Mouse (Mus musculus) cerebellum, postnatal 36 days (tissue): Measurements from ENCODE around the gene Rpp21.
A peak's percentile ranks its signal among the peaks of the same experiment; 100 is the strongest.
"Not testable (repeated sequence)": the region's sequence is repeated elsewhere in the genome, so short reads cannot be mapped to it uniquely, and the experiment has no call there.

ENCODE experiments used
- DNase-seq, 2 experiments: peaks; one replicate each; pipeline ENCODE4 v3.0.0; 2021 to 2022; ENCODE audit warnings: mixed read lengths in 2 of 2

Rpp21 gene

DNA sequence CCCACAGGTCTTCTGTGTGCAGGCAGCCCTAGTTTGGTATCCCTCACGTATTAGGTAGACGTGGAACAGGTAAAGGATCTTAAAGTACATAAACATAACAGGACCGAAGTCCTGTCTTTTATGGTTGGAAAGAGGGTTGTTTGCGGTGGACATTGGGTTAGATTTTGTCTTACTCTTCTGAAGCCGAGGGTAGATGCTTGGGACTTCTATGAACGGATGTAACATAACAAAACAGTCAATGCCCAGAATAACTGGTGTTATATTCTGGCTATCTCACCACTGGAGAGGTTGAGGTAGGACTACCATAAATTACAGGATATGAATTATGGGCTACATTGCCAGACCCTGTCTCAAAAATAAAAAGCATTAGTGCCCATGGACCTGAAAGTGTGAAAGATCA is at the start of gene Rpp21:
Rpp21 (minus strand) TSS at position 101 of the 400 bp plus-strand sequence.
- no peak for DNase-seq

DNA sequence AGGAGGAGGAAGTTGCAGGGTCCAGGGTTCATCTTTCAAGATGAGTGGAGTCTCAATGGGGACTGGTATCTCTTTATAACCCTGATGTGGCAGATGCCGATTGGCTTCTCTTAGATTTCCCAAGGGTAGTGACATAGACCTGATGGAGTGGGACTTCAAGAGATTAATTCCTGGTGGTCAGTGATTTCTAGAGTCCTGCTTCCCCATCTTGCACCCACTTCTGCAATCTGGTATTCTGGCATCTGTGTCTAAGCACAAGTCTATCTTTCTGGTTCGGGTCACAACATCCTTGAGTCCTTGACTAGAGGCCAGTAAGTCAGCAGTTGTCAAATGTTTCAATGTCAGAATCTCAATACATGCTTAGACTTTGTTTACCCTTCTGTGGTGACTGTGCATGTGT is 28.5 kb upstream of the Rpp21 start, which contains the start of gene H2-M10.2:
H2-M10.2 (minus strand) TSS at position 101 of the 400 bp plus-strand sequence.
- no peak for DNase-seq

GRCm38 (mm10) chr17:36281521-36282245 is 23.8 kb upstream of the Rpp21 start:
- no peak for DNase-seq

DNA sequence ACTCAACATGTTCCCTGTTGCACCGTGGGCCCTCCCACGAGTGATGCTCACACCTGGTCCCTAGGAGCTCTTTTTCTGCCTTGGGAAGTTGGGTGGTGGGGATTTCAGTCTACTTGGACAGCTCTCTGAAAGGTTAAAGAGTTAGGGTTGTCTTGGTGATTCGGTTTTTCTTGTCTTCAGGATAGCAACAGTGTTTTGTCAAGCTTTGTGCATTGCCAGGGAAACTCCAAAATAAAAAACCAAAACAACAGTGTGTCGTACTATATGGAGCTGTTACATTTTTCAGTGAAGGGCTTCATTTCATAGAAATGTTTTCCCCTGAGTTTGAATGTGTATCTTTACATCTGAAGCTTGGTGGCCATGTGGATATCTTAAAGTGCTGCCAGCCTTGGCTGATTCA is 16.9 kb upstream of the Rpp21 start:
- DNase-seq = no peak

DNA sequence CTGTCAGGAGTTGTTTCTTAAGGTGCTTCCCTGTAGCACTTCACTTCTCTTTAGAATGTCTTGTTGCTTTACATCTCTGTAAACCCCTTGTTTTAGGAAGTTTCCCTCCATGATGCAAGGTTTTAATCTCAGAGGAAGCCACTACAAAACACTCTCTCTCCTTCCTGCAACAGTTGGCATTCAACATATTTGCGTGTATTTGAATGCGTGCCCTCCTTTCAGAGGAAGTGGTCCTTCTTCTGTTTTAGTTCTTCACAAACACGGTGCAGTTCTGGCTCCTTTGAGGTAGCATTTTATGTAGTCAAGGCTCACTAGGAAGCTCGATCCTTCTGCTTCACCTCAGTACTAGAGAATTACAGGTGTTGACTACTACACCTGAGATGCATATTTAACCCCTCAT is 15.9 kb upstream of the Rpp21 start:
- no peak for DNase-seq

DNA sequence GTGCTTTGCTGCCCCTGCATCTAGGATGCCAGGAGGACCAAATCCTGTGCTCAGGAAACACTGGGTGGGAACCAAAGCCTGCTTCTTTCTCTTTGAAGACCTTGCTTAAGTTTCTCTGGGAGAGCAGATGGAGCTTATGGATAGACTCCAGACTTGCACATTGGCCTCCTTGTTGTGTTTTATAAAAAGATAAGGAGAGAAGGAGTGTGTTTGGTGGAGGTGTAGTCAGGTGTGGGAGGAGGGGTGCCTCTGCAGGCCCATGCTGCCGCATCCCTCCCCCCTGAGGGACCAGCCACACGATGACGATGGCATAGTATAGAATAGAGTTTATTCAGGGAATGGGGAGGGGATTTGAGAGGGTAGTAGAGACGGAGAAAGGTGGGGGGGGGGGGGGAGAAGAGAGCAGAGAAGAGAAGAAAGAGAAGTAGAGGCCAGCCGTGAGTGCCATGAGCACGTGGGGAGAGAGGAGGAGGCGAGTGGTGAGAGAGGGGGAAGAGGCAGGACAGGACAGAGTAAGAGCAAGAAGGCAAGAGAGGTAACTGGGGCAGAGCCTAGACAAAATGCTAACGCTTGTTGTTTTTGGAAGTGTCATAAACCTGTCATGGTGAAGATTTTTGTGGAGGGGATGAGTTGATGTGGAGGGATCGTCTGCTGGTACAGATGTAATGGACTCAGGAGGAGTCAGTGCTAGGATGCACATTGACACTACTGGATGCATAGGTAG is 14.9 kb upstream of the Rpp21 start:
- no peak for DNase-seq

- DNase-seq = peak in 1 of 2 experiments; percentile 87
Measured at GRCm38 (mm10) chr17:36271586-36272256, 13.9 kb upstream of the Rpp21 start, which contains the start of gene Trim39. Trim39 (minus strand) TSS chr17:36272247.

- DNase-seq = peak; percentile 88 to 90
Measured at GRCm38 (mm10) chr17:36270956-36271585, 13.2 kb upstream of the Rpp21 start.

- DNase-seq = no peak
Measured at GRCm38 (mm10) chr17:36265834-36266233, 8.0 kb upstream of the Rpp21 start.

GRCm38 (mm10) chr17:36264273-36264925 is 6.5 kb upstream of the Rpp21 start:
- DNase-seq = no peak

DNA sequence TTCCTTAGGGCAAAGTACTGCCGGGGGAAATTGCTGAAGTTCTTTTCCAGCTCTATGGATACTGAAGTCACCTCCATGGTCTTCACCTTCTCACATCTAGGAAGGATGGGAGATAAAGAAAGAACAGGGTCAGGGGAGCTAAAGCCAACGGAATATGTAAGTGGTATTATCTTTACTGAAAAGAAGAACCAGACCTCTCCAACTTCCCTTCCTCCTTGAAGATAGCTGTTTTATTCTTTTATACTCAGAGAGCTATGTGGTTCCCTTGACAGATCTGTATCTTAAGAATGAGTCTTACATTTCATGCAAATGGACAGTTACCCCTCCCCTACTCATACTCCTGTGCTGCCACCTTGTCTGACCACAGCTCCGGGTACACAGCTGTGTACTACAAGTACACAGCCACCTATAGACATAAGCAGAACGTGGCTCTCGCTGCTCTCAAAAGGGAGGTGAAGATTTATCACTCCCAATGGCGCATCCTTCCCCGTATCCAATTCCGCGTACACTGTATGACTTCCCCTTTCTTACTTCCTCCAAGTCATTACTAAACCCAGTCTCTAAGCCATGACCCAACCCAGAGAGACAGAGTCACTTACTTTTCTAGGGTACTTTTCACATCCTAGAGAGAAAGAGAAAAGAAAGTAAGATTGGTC is 3.8 kb upstream of the Rpp21 start:
- no peak for DNase-seq

DNA sequence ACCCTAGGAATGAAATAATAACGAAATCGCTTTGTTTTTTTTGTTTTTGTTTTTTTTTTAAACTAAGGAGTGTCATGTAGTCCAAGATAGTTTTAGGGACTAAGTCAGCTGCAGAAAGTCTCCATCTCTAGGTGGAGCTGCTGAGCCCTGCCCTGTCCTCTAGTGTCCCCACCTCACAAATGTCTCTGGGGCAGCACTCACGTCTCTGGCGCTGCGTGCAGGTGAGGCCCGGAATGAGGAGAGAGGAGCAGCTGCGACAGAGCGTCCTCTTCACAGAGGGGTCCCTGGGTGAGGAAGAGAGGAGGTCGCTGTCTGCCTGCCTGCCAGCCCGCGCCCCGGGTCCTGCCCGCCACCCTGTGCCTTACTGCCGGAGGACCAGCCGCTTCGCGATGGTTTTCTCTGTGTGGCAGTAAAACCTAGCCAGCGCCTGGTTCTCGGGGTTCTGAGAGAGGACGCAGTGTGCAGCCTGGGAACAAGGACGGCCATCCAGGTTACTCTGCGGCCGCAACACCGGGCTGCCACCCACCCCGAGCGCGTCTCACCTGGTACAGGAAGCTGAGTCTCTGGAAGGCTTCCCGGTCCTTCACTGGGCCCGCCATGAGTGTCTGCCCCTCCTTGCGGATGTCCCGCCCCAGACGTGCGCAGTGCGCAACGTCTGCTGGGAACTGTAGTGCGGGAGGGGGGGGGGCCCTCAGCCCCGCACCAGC is 475 bp downstream of the Rpp21 start:
- DNase-seq = peak; percentile 88

GRCm38 (mm10) chr17:36253087-36253600 is 4.7 kb downstream of the Rpp21 start:
- no peak for DNase-seq

- DNase-seq = no peak
Measured at GRCm38 (mm10) chr17:36252250-36252876, 5.5 kb downstream of the Rpp21 start.

DNA sequence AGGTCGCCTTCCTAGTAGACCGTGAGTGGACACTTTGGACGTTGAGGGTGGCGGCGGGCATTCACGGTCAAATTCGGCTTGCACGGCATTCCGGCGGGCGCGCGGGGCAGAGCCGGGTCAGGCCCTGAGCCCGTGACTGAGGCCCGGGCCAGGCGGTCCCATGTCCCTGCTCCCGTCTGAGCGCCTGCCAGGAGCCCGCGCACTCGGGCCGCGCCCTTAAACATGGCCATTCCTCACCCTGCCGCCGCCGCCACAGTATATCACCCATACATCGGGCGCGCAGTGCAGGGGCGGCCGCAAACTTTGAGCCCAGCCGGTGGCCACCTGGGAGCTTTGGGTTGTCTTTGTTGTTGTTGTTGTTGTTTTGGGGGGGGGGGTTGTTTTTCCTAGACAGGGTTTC is 9.0 kb downstream of the Rpp21 start:
- no peak for DNase-seq

GRCm38 (mm10) chr17:36245741-36246140 is 12.1 kb downstream of the Rpp21 start:
- DNase-seq = no peak

DNA sequence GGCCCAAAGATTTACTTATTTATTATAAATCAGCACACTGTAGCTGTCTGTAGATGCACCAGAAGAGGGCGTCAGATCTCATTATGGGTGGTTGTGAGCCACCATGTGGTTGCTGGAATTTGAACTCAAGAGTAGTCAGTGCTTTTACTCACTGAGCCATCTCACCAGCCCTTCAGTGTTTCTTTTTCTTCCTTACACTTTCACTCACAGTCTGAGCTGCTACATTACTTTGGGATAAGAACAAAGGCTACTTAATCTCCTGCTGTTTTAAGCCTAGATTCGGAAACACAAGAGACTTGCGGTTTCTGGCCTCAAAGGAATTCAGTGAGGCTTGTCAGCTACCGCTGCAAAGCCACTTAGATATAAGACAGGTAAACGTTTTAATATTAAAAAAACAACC is 13.8 kb downstream of the Rpp21 start:
- no peak for DNase-seq

DNA sequence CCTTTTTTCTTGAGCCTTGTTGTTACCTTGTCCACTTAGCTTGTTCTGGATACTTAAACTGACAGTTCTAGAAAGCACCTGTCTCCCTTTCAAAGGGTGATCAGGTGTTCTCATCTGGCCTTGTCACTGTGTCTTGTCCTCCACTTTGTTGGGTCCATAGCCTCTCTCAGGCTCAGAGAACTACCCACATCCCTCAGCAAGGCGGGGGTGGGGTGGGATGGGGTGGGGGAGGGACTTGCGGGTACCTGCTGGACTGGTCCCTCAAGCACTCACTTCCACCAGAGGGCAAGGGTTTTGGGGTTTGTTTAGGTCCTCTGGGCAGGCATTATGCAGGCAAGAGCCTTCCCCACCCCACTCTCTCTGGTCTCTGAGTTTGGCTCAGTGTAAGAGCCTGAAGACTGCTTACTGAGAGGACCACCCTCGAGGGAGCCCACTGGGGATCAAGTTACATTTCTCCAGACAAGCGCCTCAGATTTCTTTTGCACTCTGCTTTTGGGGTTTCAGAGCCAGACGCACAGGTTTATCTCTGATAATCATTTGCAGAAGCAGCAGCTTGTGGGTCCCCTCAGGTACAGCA is 17.1 kb downstream of the Rpp21 start:
- no peak for DNase-seq

DNA sequence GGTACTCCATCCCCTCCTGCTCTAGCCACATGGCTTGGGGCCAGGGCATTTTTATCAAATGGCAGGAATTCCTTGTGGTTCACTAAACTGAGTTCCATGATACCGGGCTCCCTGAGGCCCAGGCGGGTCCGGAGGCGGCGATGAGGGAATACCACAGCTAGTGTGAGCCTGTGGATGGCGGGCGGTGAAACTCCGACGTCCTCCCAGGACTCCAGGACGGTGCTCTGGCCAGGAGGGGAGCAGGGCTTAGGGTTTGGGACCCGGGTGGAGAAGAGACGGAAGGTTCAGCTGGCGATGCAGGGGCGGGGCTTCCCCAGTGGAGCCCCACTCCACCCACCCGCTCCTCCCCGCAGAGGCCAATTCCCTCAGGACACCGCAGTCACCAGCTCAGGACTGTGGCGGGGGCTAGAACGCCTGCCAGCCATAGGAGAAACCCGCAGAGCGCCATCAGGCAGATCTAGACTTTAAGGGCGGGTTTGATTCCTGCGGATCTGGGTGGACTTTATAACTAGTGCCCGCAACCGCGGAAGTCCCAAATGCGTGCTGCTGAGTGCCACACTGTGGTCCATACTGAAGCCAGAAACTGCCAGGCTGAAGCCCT is 20.4 kb downstream of the Rpp21 start:
- no peak for DNase-seq

DNA sequence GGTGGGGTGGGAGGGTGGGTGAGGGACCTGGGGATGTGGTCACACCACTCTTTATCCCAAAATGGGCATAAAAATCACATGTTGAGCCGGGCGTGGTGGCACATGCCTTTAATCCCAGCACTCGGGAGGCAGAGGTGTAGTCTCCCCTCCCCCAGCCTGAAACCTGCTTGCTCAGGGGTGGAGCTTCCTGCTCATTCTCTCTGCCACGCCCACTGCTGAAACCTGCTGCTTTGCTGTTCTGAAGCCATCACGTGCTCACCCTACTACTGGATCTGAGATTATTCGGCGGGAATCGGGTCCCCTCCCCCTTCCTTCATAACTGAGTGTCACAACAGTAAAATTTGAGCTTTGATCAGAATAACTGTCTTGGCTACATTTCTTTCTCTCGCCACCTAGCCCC is 22.6 kb downstream of the Rpp21 start:
- not testable (repeated sequence) for DNase-seq
